Mouse (Mus musculus) left cerebral cortex, adult 11 months (tissue): ENCODE results near the gene Snx7.
A peak's percentile ranks its signal among the peaks of the same experiment; 100 is the strongest.

Experiments
- DNase-seq: peaks from one replicate; pipeline ENCODE4 v3.0.0; 2022; ENCODE audit warnings: low spot score

Snx7 gene

DNA sequence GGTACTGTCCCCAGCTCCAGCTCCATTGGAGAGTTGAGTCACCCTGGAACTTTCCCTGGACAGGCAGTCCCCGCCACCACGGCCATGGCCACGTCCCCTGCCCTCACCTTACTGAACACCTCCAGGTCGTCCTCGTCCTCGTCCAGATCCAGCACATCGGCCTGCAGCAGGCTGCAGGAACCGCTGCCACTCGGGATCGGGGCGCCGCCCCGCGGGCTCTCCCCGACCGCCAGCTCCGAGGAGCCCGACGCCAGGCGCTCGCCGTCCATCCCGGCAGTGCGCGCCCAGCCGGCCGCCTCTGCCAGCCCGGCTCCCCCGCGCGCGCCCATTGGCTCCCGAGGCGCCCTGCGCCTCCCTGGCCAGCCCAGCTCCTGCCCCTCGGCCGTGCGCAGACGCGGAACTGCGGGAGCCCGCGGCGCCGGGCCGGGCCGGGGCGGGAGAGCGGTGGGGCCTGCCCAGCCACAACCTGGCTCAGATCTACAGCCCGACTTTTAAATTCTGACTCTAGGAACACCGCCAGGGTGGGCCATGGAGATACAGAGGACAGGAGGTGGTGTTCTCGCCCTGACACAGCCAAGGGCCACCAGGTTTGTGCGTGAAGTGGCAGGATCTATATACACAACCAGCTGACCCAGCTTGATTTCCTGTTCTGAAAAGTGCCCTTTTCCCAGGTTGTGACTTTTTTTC is at the start of gene Snx7:
Snx7 (minus strand) TSS at position 300 of the 687 bp plus-strand sequence.
- DNase-seq = peak; percentile 73

DNA sequence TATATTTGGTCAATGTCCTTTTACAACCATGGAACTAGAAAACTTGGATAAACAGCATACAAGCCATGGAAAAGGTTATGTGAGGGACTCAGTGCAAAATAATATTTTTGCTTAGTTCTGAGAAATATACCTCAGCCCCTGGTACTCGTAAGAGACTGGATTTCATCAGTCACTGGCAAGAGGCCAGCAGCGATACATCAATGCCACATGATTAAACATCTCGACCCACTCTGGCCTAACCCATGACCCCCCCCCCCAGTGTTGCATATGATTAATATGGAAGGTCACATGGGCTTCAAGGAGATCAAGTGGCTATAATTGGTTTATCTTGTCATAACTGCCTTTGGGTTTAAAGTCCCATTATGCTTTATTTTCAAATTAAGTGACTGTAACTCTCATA is 46.7 kb upstream of the Snx7 start:
- DNase-seq = no peak

DNA sequence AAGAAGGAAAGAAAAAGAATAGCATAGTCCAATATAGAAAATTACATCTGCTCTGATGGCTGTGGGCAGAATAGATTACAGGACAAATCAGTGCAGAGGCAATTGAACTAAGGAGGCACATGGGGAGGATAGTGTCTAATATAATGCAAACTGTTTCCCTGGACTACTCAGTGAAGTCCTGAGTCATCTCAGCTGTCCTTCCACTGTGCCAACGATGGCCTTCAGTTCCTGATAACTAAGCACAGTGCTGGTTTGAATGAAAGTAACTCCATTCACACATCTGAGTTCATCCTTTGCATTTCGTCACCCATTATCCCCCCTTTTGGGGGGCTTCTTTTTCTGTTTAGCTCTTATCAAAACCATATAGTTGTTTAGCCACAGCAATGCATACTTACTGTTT is 25.0 kb upstream of the Snx7 start:
- no peak for DNase-seq

DNA sequence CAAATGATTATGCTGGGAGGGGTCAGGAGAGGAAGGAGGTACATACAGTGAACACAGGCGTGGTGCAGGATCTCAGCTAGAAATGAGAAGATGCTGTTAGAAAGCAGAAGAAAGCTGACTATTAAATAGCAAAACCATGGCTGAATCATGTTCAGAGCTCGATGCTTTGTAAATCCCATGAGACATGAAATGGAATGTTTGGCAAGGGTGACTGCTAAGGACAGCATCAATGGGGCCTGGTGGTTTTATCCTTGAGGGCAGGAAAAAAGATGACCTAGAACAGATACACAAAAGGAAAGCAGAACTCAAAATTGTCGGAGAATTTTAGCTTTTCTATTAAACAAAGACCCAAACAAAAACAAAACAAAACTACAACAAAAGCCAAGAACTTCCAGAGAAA is 6.7 kb upstream of the Snx7 start:
- DNase-seq = no peak

DNA sequence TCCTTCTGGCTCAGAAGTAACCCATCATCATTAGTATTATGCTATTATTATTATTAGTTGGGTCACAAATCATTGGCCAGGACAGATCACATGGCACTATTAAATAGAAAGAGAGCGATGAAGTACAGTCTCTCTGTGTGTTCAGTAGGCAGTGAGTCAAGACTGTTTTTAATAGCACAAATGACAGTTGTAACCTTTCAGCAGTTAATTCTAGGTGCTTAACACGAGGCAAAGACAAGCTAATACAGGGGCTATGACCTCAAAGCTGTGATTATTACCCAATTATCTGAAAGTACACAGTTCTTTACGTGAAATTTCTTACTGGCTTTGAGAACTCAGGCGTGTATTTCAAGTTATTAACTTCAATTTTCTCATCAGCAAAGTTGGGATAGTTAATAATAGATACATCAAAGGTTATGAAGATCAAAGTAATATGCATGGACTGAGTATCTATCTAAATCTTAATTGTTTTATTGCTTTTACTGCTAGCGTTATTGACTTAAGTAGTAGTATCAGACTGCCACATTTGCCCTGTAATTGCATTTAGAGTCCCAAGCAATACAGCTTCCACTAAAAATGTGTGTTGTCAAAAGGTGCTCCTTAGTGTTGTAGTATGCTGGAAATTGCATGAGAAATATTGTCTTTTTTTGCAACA is 4.6 kb upstream of the Snx7 start:
- DNase-seq = no peak

DNA sequence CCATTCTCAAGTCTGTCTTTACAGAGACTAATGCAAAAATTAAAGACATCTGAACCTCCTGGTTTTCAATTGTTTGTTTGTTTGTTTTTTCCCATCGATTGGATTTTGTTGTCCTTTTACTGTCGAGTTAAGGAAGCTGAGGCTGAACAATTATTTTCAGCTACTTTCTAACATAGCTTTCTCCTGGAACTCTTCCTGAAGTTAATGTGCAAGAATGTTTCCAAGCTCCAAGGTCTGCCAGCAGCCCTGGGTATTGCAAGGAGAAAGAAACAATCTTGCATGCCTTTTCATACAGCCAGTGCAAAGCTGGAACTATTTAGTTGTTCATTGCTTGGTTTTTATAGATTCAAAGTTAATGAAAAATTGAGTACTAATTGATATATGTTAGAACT is 584 bp upstream of the Snx7 start:
- no peak for DNase-seq

DNA sequence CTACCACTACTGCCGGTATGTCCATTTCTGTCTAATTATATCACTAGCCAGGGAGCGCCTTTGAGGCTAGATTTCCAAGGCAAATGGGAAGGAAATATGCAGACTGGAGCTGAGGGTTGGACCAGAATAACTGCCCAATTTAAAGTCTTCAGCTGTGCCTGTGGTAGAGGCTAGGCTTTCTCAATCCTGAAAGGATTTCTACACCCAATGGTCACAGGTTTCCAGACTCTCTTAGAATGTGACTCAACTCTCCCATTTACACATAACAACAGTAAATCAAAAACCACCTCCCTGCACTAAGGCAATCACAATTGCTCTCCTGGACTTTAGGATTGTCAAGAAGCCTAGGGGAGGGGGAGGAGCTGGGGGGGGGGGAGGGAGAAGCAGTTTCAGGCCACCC is 645 bp downstream of the Snx7 start:
- no peak for DNase-seq

DNA sequence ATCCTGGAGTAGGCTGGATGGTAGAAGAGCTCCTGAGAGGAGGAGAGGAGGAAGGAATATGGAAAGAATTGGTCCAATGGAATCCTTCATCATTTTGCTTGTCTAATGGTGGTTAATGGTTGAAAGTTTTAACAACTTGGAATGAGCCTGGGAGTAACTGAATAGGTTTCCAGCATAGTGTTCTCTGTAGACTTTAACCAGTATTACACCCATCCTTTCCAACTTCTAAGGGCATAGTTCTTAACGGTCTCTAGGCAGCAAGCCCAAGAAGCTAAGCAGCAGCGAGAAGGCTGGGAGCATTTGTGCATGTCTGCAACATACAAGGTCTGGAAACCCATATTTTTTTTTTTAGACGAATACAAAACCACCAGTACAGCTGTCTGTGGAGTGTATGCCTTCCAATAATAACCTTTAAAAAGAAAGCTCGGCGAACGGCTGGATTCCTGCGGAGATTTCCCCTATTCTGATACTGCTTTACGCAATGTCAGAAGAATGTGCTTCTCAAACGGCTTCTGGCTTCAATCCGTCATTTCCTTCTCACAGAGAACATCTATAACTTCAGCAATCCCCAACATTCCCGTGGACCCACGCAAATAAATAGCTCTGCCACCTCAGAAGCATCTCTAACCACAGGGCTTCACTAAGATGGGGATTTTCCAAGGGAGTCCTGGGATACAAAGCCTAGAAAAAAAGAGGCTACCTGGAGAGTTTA is 1.9 kb downstream of the Snx7 start:
- DNase-seq = no peak

DNA sequence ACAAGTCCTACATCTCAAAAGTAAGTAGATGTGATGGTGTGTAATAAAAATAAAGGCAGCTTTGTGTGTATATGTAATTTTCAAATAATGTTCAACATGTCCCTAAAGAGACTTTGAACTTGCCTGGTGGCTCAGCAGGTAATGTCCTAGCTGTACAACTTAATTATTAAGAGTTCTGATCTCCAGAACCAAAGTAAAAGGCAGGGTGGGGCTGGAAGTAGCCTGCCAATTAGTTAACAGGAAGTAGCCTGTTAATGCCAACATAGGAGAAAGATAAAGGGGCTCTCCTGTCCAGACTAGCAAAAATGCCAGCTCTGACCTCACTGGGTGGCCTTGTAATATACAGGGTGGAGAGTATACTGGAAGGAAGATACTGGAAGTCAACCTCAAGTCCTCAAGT is 3.1 kb downstream of the Snx7 start:
- DNase-seq = no peak

DNA sequence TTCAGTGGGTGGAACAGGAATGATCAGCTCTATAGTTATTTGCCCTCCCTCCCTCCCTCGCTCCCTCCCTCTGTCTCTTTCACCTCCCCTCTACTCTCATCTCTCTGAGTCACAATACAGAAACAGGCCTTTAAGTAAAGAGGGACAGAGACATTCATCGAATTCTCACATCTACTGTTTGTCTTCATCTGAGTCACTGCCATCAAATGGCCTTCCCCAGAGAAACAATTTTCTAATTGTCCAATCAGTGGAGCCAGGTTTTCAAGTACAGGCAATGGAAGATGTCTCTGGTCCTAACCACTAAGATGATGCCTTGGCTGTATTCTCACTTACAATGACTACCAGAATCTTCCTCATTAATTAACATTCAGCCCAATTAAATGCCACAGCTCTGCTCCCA is 5.8 kb downstream of the Snx7 start:
- DNase-seq = no peak

DNA sequence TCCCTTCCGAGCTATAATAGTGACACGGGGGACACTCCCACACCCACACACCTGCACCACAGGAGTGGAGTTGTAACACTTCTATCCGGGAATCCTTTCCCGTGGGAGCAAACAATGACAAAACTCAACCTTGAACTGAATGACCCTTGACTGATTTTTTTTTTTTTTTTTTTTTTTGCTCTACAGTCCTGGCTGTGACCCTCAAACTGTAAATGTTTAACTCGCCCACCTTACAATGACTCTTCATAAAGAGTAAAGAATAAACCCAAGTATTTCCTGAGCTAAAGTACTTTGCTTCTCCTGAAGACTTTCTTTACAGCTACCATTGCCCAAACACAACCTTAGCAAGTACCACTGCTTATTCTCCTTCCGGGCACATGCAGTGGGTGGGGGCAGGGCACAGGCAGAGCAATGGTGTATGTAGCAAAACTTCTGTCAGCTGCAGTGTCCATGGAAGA is 6.7 kb downstream of the Snx7 start:
- DNase-seq = no peak

DNA sequence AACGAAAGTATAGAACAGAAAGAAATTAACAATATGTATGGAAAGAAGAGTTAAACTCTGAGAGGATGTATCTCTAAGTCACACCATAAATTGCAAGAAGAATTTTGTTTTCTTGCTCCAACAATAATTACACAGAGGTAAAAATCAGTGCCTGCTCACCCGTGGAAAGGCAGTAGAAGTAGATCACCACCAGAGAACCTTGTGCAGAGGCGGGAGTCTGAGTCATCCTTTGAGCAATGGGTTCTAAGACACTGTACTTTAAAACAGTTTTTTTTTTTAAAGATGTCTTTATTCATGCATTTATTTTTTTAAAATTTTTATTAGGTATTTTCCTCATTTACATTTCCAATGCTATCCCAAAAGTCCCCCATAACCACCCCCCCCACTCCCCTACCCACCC is 9.7 kb downstream of the Snx7 start:
- DNase-seq = no peak

DNA sequence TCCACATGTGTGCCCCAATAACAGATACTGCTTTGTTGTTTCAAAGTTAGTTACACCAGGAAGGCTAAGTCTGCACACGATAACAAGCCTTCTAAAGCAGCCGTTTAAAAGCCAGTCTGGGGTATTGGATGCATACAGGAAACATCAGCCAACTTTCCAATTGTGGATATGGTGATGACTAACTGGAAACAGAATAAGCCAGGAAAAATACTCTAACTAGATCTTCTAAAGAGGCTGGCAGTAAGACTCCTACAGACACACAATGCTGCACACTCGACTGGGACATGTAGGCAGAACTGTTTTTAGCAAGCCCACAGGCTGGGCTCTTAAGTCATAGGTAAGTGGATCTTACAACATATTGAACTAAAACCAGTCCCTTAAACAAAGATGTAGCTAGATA is 15.0 kb downstream of the Snx7 start:
- DNase-seq = peak; percentile 50

DNA sequence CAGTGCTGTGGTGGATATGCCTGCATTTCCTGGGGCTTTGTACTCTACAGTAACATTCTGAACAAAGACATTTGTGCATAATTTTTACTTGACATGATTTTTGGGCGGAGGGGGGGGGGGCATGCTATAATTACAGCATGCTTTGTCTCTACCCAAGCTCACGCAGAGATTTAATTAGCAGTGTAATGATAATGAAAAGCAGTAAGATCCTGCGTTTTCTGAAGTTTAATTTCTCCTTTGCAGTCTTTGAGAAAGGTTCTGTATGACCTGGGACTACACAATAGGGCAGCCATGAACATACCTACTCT is 16.7 kb downstream of the Snx7 start:
- DNase-seq = no peak

DNA sequence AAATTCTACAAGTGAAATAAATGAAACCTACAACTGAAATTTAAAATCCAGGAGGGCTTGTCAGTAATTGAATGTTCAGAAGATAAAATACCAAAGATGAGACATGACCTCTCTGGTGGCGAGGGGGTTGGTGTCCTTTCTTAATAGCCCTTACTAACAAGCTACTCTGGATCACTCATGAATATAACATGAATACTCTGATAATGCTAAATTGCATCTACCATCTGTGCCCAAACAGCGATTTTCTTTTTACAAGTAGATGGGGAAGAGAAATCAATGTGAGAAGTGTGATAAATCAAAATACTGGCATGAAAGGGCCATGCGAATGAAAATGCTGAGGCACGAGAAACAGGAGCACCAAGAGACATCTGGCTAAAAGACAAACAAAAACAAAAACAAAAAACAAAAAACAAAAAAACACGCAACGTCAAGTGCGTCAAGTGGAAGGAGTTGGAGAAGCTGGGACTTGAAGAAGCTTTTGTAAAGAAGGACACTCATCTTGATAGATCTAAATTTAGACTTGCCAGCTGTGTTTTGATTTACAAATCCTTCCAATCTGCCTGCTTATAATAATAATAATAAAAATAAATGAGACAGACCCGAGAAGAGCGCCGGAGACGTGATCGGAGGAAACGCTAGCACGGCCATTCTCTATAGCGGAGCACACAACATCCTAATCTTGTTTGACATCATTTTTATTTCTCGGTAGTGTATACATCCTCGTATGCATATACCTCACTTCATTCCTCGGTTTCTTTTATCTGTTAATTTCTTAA is 17.3 kb downstream of the Snx7 start:
- no peak for DNase-seq

DNA sequence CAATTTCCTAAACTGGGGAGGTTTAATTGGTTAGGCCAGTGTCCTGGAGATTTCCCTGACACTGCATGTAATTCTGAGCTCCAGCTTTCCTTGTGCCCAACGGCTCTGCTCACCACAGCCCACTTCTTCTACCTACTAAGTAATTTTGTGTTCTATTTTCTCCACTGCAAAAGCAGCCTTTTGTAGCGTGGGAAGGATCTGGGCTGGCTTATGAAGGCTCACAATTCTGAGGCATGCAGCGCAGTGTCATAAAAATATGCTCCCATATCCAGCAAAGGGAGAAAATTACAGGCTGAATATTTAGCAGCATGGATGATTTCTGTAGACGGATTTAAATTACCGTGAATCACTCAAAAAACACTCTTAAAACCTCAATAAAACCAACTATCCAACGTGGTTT is 19.9 kb downstream of the Snx7 start:
- DNase-seq = peak; percentile 76

DNA sequence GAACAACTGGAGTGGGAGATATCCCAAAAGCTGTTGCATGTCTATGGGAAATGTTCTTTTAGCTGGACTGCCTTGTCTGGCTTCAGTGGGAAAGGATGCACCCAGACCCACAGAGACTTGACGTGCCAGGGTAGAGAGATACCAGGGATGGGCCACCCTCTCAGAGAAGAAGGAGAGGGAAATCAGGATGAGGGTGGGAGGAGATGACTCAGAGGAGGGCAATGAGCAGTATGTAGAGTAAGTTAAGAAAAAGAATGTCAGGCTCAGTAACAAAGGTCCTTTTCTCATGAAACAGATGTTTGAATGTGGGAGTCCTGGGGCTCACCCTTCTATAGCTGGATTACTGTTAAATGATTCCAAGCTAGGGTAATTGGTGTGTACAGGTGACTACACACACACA is 26.1 kb downstream of the Snx7 start:
- no peak for DNase-seq

DNA sequence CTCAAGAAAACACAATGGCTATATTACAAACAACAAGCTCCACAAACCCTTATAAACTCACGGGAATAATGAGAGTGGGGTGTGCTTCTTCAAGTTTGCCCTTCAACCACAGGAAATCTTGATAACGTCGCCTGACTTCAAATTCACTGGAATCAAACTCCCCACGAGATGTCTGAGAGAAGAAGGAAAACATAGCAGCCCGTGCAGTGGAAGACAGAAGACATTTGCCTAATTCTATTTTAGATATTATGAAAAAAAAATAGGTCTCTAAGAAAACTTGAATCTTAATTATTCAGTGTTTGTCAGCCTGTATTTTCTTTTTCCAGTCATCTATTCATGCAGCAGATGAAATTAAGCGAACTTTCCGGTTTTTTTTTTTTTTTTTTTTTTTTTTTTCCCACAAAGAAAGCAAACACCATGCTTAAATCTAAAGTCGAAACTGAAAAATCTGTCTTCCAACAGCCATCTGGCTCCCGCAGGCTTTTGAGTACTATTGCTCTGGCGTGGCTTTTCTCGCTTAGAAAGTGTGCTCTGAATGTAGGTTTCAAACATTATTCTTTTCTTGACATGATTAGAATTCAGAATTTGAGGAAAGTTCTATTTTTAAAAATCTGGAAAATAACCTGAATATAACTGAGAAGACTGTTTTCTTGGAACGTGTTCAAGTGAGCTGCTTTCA is 28.7 kb downstream of the Snx7 start:
- DNase-seq = no peak

DNA sequence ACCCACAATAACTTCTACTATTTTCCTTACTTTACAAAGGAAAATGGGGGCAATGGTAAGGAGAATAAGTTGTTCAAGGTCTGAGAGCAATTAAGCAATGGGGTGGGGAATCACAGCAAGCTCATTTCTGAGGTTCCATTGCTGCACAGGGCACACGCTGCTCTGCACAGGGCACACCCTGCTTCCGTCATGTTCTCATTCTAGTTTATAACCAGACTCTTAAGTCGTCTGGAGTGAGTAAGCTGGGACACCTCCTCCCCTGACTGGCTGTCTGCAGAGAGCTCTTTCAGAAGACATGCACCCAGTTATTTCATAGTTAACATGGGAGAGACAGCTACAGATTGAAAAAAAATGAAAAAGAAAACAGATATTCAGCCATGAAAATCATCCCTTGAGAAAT is 30.7 kb downstream of the Snx7 start:
- DNase-seq = no peak

DNA sequence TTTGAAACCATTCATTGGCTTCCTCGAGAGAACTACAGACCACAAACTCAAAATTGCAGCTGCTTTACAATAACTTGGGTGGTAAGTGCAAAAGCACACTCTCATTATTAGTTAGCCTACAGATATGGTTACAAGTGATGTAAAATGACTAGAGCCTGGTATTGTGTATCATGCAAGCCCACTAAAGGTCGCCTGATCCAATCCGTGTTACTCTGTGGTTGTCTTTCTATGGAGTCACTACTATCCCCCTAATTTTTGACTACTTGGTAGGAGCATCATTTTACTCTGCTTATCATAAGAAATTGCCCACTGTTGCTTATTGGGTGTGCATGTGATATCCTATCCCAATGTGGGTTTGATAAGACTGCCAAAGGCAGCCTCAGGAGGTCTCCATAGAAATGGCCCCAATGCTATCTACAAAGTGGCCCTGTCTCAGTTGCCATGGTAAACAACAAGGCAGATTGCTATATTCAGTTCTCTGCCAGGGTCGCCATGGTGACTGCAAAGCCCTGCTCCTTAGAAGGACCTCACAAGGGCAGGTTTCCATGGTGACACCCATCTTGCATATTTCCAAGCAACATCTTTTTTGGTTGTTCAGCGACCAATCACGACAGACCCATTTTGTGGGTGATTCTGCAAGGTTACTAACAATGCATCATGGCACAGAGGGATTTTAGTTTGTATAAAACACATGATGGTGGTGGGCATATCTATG is 42.1 kb downstream of the Snx7 start:
- DNase-seq = peak; percentile 33

DNA sequence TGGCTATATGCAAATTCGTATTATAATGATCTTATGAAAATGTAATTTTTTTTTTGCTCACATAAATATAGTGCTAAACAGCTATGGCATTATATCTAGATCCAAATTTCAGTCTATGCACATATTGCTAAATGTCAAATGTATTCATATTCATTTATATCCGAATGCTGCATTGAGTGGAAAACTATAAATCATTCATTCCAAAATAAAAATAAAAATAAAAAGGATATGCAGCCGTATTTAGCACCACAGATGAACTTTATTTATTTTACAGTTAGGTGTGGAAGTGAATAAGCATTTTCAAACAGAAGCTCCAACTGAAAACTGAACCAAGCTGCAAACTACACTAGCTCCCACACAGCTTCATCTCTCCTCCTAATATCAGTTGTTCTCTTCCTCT is 45.5 kb downstream of the Snx7 start:
- DNase-seq = no peak

DNA sequence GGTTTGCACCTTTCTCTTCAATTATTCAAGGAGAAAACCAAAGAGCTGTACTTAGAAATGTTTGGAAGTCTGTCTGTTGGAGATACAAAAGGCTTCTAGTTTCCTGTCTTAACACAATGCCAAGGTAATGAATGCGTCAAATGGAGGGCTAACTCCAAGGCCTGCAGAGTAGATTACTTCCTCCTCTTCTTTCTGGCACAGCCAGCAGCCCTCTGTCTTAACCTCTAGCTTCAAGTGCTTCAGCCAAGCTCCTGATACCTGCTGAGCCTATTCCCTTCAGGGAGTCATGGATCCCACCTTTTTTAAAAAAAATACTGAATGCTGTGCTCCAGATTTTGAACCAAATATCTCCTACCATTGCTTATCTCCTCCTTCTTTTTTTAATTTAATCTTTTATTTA is 51.1 kb downstream of the Snx7 start:
- DNase-seq = no peak
